Mouse (Mus musculus) forelimb bud, embryonic 11.5 days (tissue): ENCODE results near the gene Slc16a9.
A peak's percentile ranks its signal among the peaks of the same experiment; 100 is the strongest.

Source experiments
- DNase-seq: peaks from one replicate; pipeline ENCODE4 v3.0.0-alpha.2; 2012; ENCODE audit warnings: low read depth, low spot score

Gene Slc16a9

GRCm38 (mm10) chr10:70301190-70301589, 56.3 kb downstream of the Slc16a9 start:
- DNase-seq, result no peak

DNA sequence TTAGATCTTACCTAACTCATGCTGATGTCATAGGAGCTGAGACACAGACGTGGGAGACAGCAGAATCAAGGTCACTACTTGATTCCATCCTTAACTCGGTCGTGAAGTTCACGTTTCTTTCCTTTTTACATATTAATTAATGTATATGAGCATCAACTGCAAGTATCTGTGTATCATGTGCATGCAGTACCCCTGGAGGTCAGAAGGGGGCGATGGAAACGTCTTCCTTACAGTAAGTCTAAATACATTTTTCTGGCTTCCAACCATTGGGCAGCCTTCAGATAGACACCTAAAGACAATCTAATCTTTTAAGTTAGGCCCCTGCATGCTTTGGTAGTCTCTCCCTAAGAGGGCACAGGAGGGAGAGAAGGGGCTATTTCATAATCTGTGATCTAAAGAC, 58.3 kb downstream of the Slc16a9 start:
- no peak for DNase-seq

DNA sequence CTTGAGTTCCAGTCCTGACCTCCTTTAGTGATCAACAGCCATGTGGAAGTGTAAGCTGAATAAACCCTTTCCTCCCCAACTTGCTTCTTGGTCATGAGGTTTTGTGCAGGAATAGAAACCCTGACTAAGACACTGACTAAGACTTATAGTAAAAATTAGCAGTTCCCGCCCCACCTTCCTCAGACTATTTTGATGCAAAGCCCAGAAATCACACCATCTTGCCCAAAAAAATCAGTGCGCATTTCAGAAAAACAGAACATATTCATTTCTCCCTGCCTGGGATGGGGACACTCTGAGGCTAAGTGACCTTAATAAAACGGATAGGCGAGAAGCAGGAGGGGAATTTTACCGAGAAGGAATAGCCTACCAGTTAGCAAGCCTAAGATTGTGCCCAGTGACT, 60.8 kb downstream of the Slc16a9 start:
- no peak for DNase-seq

GRCm38 (mm10) chr10:70309416-70309815, 64.5 kb downstream of the Slc16a9 start:
- DNase-seq, result no peak

DNA sequence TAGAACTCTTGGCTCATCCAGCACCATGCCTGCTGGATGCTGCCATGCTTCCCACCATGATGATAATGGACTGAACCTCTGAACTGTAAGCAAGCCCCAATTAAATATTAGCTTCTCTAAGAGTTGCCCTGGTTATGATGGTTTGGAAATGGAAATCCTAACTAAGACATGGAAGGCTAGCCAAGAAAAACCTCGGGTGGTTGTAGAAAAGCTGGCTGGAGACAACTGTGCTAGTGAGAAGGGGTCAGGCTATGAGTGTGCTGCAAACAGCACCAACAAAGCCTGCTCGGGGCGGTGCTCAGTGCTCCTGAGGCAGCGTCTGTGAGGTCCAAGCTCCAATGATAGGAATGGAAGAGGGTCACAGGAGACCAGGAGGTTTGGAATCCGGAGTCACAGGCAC, 65.7 kb downstream of the Slc16a9 start:
- DNase-seq, result no peak

DNA sequence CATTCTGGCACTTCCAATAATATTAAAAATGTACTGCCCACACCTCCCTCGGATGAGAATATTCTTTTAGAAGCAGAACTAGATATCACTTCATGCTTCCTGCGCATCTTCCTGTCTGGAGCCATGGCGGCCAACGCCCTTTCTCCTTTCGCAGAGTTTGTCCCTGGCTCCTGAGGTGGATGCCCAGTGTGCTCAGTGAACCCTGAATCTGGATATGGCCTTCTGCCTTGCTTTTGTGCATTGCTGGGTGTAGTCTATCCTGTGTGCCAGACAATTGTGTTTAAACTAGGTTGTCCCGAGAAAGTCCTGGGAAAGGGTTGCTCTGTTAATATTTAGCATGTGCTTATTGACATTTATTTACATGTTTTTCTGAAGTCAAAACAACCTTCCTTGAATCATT, 71.0 kb downstream of the Slc16a9 start:
- DNase-seq, result no peak

DNA sequence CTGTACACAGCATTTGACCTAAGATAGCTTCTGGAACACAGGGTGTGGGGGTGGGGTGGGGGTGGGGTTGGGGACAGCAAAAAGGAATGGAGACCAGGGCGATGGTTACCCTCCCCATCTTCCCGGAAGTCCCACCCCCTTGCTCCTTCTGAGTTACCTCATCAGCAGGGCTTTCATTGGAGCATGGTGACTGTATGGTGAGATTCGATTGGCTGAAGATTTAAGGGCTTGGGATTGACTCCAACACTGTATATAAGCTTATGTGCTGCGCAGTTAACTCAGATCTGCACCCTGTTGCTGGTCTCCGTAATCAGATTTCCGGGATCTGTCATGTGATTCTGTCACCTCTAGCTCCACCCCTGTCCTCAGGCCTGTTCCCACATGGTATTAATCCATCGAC, 72.0 kb downstream of the Slc16a9 start:
- DNase-seq, result no peak

GRCm38 (mm10) chr10:70317394-70317965, 72.6 kb downstream of the Slc16a9 start:
- no peak for DNase-seq

- DNase-seq, result peak; percentile 86
These were observed 73.7 kb downstream of the Slc16a9 start for GRCm38 (mm10) chr10:70318630-70319029.

DNA sequence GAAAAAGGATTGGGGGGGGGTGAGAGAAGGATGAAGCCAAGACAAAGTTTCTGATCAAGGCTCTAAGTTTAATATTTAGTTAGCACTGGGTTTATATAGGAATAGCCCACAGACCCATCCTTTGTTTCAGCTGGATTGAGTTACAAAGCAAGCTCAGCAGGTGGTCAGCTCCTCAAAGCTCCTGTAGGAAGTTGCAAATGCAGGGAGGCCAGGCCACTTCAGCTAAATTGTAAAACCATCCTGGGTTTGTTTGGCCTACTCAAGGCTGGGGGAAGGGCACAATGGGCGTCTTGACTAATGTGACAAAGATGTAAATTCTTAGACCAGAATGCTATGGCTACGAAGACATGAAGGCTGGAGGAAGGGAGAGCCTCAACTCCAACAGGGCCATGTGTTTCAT, 80.6 kb downstream of the Slc16a9 start:
- DNase-seq, result no peak

DNA sequence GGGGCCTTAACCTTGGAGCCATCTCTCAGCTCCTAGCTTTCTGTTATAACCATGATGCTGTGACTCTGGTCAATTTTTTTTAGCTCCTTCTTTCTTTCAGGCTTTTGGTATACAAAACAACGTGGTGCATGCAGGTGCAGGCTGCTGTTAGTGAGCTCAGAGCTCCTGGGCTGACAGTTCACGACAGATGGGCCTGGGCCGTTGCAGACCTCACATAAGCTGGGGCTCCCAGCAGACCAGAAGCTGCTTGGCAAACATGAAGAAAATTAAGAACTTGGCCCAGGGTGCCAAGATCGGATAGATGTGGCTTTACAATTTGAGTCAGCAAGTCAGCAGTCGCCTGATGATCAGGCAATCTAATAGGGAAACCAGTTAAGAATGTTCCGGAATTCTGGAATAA, 82.4 kb downstream of the Slc16a9 start:
- no peak for DNase-seq

DNA sequence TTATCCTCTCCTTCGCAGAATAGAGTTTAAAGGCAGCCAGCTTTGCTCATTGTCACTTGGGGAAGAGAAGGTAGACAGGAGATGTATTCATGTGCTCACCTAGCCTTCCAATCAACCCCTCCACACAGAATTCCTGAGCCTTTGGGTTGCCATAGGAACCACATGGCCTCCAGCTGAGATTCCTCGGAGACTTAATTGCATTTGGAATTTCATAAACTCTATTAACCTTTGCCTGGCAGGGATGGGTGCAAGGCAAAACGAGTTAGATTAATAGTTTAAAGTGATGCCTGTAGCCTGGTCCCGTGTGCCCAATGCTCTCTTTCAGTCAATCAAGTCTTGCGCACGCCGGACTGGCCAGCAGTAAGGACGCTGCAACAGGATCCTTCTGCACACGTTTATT, 83.2 kb downstream of the Slc16a9 start:
- no peak for DNase-seq
